Mouse (Mus musculus) embryonic facial prominence, embryonic 13.5 days (tissue): ENCODE measurements at regions not wholly inside any gene's neighbourhood (a gene's known extent, or its start where the extent isn't known, plus 50 kb on each side); places are given as distances from the start of the nearest gene placed in this dataset.
A peak's percentile ranks its signal among the peaks of the same experiment; 100 is the strongest.

Experiments used
- ATAC-seq: fragments of 200-750 bp; cut with Nextera tagmentation; 2 replicates; pipeline ENCODE4 v1.8.0; 2017; ENCODE audit warnings: low read depth; ENCODE audit not compliant: insufficient number of reproducible peaks, insufficient read depth, low FRiP score, low TSS enrichment
- H3K27ac ChIP-seq: fragments of 300-500 bp; sonication (generic); 2 replicates; pipeline ENCODE4 v1.5.1; 2015; ENCODE audit warnings: moderate library complexity, mild to moderate bottlenecking, inconsistent platforms
- H3K27me3 ChIP-seq: fragments of 300-500 bp; sonication (generic); 2 replicates; pipeline ENCODE4 v1.6.1; 2015; ENCODE audit warnings: mild to moderate bottlenecking, inconsistent platforms
- H3K36me3 ChIP-seq: fragments of 300-500 bp; sonication (generic); 2 replicates; pipeline ENCODE4 v1.6.1; 2015; ENCODE audit warnings: mild to moderate bottlenecking, inconsistent platforms
- H3K4me1 ChIP-seq: fragments of 300-500 bp; sonication (generic); 2 replicates; pipeline ENCODE4 v1.6.1; 2015; ENCODE audit warnings: inconsistent platforms
- H3K4me2 ChIP-seq: fragments of 300-500 bp; sonication (generic); 2 replicates; pipeline ENCODE4 v1.6.1; 2015; ENCODE audit warnings: moderate library complexity, mild to moderate bottlenecking, inconsistent platforms
- H3K4me3 ChIP-seq: fragments of 300-500 bp; sonication (generic); 2 replicates; pipeline ENCODE4 v1.5.1; 2015; ENCODE audit warnings: mild to moderate bottlenecking, inconsistent platforms
- H3K9ac ChIP-seq: fragments of 300-500 bp; sonication (generic); 2 replicates; pipeline ENCODE4 v1.6.1; 2015; ENCODE audit warnings: mild to moderate bottlenecking, inconsistent platforms
- H3K9me3 ChIP-seq: fragments of 300-500 bp; sonication (generic); 2 replicates; pipeline ENCODE4 v1.6.1; 2016; ENCODE audit warnings: inconsistent platforms
- WGBS: fragments of 180-500 bp; shearing (Covaris S2); methylation state at CpG from one replicate; pipeline ENCODE4 v1.1.7; 2015; ENCODE audit warnings: mixed read lengths; 5-methylcytosine and 5-hydroxymethylcytosine counted together

DNA sequence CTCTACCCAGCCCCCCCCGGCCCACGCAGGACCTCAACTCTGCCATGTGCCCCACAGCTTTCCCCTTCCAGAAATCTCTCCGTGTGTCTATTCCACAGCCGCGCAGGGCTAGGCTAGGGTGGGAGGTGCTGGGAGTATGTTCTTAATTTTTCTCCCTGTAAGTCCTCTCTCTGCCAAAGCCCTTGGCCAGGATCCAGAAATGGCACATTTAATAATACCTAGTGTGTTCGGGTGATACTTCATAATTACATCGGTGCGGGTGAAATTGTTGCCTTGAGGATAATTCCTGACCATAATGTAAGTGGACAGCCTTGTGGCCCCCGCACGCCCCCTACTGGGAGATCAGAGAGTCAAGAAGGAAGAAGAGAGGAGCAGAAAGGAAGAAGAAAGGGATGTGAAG lies 1093.5 kb downstream of the Mrps31 start:
- Histone ChIP-seq H3K9ac (peak overlapping the region; percentile 49; the same call in 1 of the 2 replicates), H3K27ac (peak overlapping the region; percentile 28; the same call in 1 of the 2 replicates), H3K4me3 (peak overlapping the region; percentile 23), H3K4me2 (peak overlapping the region; percentile 55), H3K36me3 (no peaks in the 10 kb centered on the region), H3K4me1 (peaks cover 16% of the 10 kb centered on the region), H3K9me3 (no peaks in the 10 kb centered on the region), H3K27me3 (no peaks in the 10 kb centered on the region)
- ATAC-seq: peak; percentile 32; the same call in 1 of the 2 replicates
- WGBS: 20% methylated on average over 10 of the region's 10 CpGs

DNA sequence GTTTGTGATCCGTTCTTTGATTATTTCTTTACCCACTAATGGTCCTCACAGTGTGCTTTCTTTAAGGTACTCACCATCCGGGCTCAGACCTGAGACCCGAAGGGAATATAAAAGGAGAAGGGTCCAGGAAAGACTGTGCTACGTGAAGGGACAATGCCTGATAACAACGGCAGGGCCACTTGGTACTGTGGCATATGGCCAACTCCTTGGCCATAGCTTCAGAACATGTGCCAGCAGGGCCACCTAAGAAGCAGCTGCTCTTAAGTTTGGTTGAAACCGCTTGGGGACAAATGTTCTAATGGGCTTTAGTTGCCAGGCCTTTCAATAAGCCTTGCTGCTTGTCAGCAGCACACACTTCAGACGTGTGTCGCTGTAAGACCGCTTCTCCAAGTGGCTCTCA lies 1094.1 kb downstream of the Mrps31 start:
- Histone ChIP-seq H3K36me3 (no peaks in the 10 kb centered on the region), H3K9me3 (no peaks in the 10 kb centered on the region), H3K4me1 (peaks cover 16% of the 10 kb centered on the region), H3K27me3 (no peaks in the 10 kb centered on the region), H3K9ac (no peak overlapping the region), H3K4me2 (peak overlapping the region; percentile 55), H3K27ac (no peak overlapping the region), H3K4me3 (no peak overlapping the region)
- no peak for ATAC-seq
- WGBS: 90% methylated on average over 9 of the region's 9 CpGs

DNA sequence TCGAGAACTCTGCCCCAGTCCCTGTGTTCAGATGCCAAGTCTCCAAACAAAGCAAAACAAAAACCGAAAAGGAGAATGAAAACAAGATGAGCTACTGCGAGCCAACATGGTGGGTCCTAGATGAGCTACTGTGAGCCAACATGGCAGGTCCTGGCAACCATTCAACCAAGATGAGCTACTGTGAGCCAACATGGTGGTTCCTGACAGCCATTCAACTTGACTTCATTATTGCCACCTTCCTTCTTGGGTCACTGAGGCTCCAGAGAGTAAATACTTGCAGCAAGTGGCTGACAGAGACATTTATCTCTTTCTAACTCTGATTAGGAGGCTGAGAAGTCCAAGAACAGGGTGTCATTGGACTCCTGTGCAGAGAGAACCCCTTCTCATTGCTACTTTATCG lies 1094.8 kb downstream of the Mrps31 start:
- Histone ChIP-seq H3K4me2 (no peak overlapping the region), H3K27ac (no peak overlapping the region), H3K4me3 (no peak overlapping the region), H3K9ac (no peak overlapping the region), H3K9me3 (no peaks in the 10 kb centered on the region), H3K27me3 (no peaks in the 10 kb centered on the region), H3K4me1 (peaks cover 19% of the 10 kb centered on the region), H3K36me3 (no peaks in the 10 kb centered on the region)
- WGBS: 85% methylated on average over 4 of the region's 4 CpGs
- ATAC-seq: no peak

DNA sequence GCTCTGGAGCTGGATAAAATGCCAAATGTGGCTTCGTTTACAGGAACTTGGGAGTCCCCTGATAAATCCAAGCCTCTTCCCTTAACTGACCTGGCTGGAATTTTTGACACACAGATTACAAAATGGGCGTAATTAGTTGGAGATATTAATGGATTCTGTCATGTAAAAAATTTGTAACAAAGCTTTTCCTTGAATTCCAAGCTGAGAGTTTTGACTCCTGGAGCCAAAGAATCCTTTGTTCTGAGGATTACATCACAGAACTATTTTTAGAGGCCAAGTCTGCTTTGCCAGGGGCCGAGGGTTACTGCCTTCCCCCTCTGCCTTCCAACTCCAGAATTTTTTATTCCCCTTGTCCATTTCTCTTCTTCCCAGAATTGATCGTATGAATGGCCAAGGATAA lies 1096.5 kb downstream of the Mrps31 start:
- Histone ChIP-seq H3K4me1 (peaks cover 19% of the 10 kb centered on the region), H3K4me2 (no peak overlapping the region), H3K9ac (no peak overlapping the region), H3K4me3 (no peak overlapping the region), H3K9me3 (no peaks in the 10 kb centered on the region), H3K36me3 (no peaks in the 10 kb centered on the region), H3K27ac (no peak overlapping the region), H3K27me3 (no peaks in the 10 kb centered on the region)
- ATAC-seq: no peak
- 55% methylated on average over 4 of the region's 4 CpGs for WGBS

DNA sequence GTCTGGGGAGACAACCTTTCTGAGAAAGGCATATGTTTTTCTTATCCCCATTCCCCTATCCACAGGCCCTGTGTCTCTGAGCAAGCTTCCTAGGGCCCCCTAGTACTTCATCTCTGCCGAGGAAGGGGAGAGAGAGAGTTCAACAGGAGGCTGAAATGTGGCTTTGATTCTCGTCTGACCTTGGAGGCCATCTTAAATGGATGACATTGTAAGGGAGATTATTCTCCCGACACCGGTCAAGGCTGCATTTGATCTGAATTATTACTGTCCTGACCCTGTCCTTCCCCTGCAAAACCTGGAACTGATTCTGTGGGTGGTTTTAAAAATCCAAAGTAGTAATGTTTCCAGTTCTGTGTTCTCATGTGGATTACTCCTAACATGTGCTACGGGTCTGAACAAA lies 1098.9 kb downstream of the Mrps31 start:
- Histone ChIP-seq H3K4me2 (no peak overlapping the region), H3K27me3 (no peaks in the 10 kb centered on the region), H3K4me1 (peaks cover 6% of the 10 kb centered on the region; the same call in 1 of the 2 replicates), H3K27ac (no peak overlapping the region), H3K36me3 (no peaks in the 10 kb centered on the region), H3K4me3 (no peak overlapping the region), H3K9me3 (no peaks in the 10 kb centered on the region), H3K9ac (no peak overlapping the region)
- WGBS: 31% methylated on average over 5 of the region's 5 CpGs
- no peak for ATAC-seq

DNA sequence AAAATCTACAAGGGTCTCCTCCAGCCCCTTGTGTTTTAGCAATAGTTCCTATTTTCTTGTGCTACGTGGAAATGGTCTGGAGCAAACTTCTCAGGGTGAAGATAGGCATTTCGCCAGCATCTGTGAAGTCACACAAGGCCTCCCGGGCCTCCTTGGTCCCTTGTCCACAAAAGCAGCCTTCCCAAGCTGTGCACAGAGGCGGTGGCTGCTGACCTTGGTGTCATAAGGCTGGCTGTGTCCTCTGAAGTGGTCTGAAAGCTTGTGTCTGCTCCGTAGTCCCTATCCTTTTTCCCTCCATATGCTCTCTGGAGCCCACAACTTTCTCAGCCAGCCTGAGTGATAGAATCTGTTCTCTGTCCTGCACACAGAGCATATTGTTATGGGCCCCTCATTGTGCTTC lies 1099.4 kb downstream of the Mrps31 start:
- Histone ChIP-seq H3K4me2 (no peak overlapping the region), H3K4me3 (no peak overlapping the region), H3K9ac (no peak overlapping the region), H3K27ac (no peak overlapping the region), H3K9me3 (no peaks in the 10 kb centered on the region), H3K4me1 (0 out of 2 replicates have a peak, but pooled peaks cover 3% of the 10 kb centered on the region), H3K27me3 (no peaks in the 10 kb centered on the region), H3K36me3 (no peaks in the 10 kb centered on the region)
- ATAC-seq: no peak
- WGBS: 68% methylated on average over 5 of the region's 5 CpGs

DNA sequence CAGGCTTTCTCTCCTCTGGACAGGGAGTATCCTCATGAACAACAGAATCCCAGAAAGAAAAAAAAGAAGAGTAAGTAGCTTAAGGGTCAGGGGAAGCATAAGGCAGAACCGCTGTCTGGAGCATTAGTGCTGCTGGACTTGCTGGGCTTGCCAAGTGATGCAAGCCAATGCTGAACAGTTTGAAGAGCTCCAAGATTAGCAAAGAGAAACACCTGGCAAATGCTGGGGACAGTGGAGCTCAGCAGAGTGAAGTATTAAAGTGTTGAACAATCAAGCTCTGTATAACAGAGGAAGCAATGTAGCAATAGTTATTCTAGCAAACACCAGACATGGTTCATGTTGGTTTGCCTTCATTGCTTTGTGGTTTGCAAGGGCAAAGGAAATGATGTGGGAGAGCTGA lies 1100.1 kb downstream of the Mrps31 start:
- 90% methylated on average over 1 of the region's 1 CpGs for WGBS
- no peaks in the 10 kb centered on the region for H3K9me3 ChIP-seq
- H3K9ac ChIP-seq: no peak overlapping the region
- no peak for ATAC-seq
- no peak overlapping the region for H3K4me3 ChIP-seq
- H3K27ac ChIP-seq: no peak overlapping the region
- H3K36me3 ChIP-seq: no peaks in the 10 kb centered on the region
- no peaks in the 10 kb centered on the region for H3K27me3 ChIP-seq
- H3K4me2 ChIP-seq: no peak overlapping the region
- 0 out of 2 replicates have a peak, but pooled peaks cover 3% of the 10 kb centered on the region for H3K4me1 ChIP-seq

DNA sequence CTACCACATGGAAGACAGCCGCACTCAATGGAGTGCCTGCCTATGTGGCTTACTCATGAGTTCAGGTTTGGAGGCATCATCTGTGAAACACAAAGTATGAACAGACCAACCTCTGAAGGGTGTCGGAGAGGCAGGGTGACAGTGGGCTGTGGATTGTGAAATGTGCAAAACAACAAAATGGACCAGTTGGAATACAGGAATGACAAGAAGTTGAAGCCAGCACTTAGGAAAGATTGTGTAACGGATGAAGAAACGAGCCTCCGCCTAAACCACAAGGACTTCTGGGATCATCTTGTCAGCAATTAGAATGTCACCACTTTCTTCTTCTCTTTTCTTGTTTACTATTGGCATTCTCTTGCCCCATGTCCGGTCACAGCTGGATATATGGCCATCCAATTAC lies 1100.6 kb downstream of the Mrps31 start:
- WGBS: 91% methylated on average over 6 of the region's 6 CpGs
- H3K27me3 ChIP-seq: no peaks in the 10 kb centered on the region
- no peak overlapping the region for H3K9ac ChIP-seq

DNA sequence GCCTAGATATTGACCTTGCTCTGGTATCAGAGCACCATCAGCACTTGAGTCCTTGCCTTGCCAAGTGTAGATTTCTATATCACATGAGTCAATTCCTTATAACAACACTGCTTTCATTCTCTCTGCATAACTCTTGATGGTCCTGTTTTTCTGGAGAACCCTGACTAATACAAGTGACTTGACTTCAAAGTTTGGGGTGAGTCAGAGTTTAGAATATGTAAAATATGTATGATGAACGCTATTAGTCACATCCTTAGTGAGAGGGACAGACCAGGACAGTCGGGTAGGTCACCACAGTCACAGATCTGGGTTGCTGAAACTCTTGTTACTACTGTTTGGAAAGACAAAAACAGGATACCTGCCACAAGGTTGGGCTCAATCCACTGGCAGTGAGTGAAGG lies 1105.3 kb downstream of the Mrps31 start:
- Histone ChIP-seq H3K9ac (no peak overlapping the region), H3K4me1 (no peaks in the 10 kb centered on the region), H3K27me3 (no peaks in the 10 kb centered on the region), H3K27ac (no peak overlapping the region), H3K4me3 (no peak overlapping the region), H3K4me2 (no peak overlapping the region), H3K9me3 (no peaks in the 10 kb centered on the region), H3K36me3 (no peaks in the 10 kb centered on the region)
- no peak for ATAC-seq
- WGBS: 64% methylated on average over 2 of the region's 2 CpGs

More for the DNA sequence above, 1100.6 kb downstream of the Mrps31 start:
- no peak overlapping the region for H3K4me2 ChIP-seq
- 0 out of 2 replicates have a peak, but pooled peaks cover 3% of the 10 kb centered on the region for H3K4me1 ChIP-seq
- H3K27ac ChIP-seq: no peak overlapping the region
- no peaks in the 10 kb centered on the region for H3K36me3 ChIP-seq
- no peak for ATAC-seq
- no peak overlapping the region for H3K4me3 ChIP-seq
- H3K9me3 ChIP-seq: no peaks in the 10 kb centered on the region

DNA sequence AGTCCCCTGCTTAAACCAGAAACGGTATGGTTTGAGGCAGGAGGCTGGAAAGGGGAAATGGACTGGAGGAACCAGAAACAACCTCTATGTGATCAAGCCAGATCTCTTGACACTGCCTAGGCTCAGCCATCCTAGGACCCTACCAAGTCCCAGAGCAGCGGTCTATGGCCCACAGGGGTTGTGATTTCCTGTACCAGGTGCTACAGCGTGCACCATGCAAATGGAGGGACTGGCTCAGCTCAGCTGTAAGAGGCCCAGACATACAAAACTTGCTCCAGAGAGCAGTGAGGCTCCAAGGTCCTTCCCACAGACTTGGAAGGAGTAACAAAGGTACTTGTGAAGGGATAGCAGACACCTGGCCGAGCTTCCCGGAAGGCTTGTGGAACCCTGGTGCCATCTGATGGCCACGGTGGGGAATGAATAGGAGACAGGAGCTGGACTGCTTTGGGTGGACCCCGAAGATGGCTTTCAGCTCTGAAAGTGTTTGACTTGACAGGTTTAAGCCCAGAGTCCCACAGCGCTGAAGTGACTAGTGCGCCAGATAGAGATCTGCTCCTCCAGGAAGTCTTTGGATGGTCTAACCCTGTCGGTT lies 1120.5 kb downstream of the Mrps31 start:
- WGBS: 46% methylated on average over 10 of the region's 10 CpGs
- H3K27ac ChIP-seq: no peak overlapping the region
- no peaks in the 10 kb centered on the region for H3K4me1 ChIP-seq

DNA sequence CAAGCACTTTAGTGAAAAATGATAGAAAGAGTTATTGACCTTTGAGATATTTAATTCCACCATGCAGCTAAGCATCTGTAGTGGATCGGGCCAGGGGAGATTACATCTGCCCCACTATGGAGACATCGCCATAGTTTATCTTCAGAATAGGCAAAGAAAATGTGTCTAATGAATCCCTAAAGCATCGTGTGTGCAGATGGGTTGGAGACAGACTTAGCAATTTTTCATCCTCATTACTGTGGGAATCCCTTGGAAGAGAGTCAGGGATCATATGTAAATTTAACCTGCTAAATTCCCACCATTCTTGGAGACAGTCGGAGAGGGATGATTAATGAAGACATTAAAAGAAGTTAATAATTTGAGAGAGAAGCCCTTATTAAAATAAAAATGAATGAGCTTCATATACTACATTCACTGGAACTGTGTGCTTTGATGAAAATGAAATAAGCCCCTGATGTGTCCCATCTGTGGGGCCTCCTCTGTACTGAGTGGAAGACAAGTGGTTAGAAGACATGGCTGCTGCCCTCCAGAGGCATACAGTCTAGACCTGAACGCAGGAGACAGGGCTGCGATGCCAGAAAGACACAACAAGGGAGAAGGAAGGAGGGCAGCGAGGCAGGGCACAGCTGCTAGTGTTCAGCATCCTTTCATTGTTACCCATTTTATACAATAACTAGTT lies 1126.7 kb downstream of the Mrps31 start:
- H3K4me1 ChIP-seq: no peaks in the 10 kb centered on the region
- no peaks in the 10 kb centered on the region for H3K9me3 ChIP-seq
- H3K9ac ChIP-seq: no peak overlapping the region
- no peak overlapping the region for H3K4me3 ChIP-seq
- H3K4me2 ChIP-seq: no peak overlapping the region
- no peaks in the 10 kb centered on the region for H3K27me3 ChIP-seq
- WGBS: 70% methylated on average over 7 of the region's 7 CpGs
- no peak for ATAC-seq
- H3K27ac ChIP-seq: no peak overlapping the region
- H3K36me3 ChIP-seq: no peaks in the 10 kb centered on the region

More for the DNA sequence above, 1120.5 kb downstream of the Mrps31 start:
- ATAC-seq: no peak
- H3K36me3 ChIP-seq: no peaks in the 10 kb centered on the region
- no peaks in the 10 kb centered on the region for H3K9me3 ChIP-seq
- no peak overlapping the region for H3K9ac ChIP-seq
- no peaks in the 10 kb centered on the region for H3K27me3 ChIP-seq
- no peak overlapping the region for H3K4me2 ChIP-seq
- H3K4me3 ChIP-seq: no peak overlapping the region
